Mouse (Mus musculus) small intestine, adult 2 months (tissue): ENCODE measurements around the gene Lima1. TPM values are rescaled to one million over a fixed set of nuclear protein-coding genes. Genes with fewer than 3 reads are reported as not detected.

Experiments
- H3K27ac ChIP-seq: fragments of 200-500 bp; 2 replicates; pipeline ENCODE4 v1.5.1; 2012; ENCODE audit warnings: low read depth, low read length, control low read depth, inconsistent platforms; ENCODE audit not compliant: insufficient read depth
- H3K27me3 ChIP-seq: fragments of 200-500 bp; 2 replicates; pipeline ENCODE4 v1.6.1; 2012; ENCODE audit warnings: mild to moderate bottlenecking, moderate library complexity, low read length, inconsistent platforms; ENCODE audit not compliant: control insufficient read depth, insufficient read depth
- H3K36me3 ChIP-seq: fragments of 200-500 bp; 2 replicates; pipeline ENCODE4 v1.6.1; 2012; ENCODE audit warnings: mild to moderate bottlenecking, low read length, control low read depth, inconsistent platforms; ENCODE audit not compliant: control insufficient read depth, insufficient read depth
- H3K4me1 ChIP-seq: fragments of 200-500 bp; 2 replicates; pipeline ENCODE4 v1.6.1; 2012; ENCODE audit warnings: low read length, inconsistent platforms, mixed read lengths; ENCODE audit not compliant: control insufficient read depth, insufficient read depth, insufficient read length
- H3K4me3 ChIP-seq: fragments of 200-500 bp; 2 replicates; pipeline ENCODE4 v1.5.1; 2012; ENCODE audit warnings: low read depth, mild to moderate bottlenecking, control low read depth, inconsistent platforms, low read length, moderate library complexity
- CTCF ChIP-seq: fragments of 200-500 bp; IDR thresholded peaks from 2 replicates; pipeline ENCODE4 v1.5.1; 2012; ENCODE audit warnings: low read depth, mild to moderate bottlenecking, control low read depth, inconsistent platforms, low read length, moderate library complexity, mixed read lengths; ENCODE audit not compliant: insufficient replicate concordance, insufficient read length; ENCODE audit errors: extremely low read depth
- POLR2A ChIP-seq: fragments of 200-500 bp; IDR thresholded peaks from 2 replicates; pipeline ENCODE4 v1.6.1; 2012; ENCODE audit warnings: low read depth, mild to moderate bottlenecking, control low read depth, inconsistent platforms, low read length, moderate library complexity
- WGBS: fragments of 180-500 bp; shearing (Covaris S2); methylation state at CpG from one replicate; pipeline ENCODE4 v1.1.7; 2018; 5-methylcytosine and 5-hydroxymethylcytosine counted together
- polyA plus RNA-seq: library from polyadenylated mRNA; depleted of rRNA; stranded (reverse); fragments of >200 nt; gene quantifications from 2 replicates; pipeline ENCODE4 v1.2.3, GENCODE M21; 2012

The Lima1 gene
- polyA plus RNA-seq, 1 experiment = 47.7 TPM

GRCm38 (mm10) chr15:99847937-99848336 lies 27.3 kb downstream of the Lima1 start:
- H3K4me3 ChIP-seq = no peak overlapping the region
- TF ChIP-seq CTCF = no peak
- no peak for TF ChIP-seq POLR2A
- WGBS = 47% methylated on average over 8 of the region's 8 CpGs
- peaks cover 29% of the 10 kb centered on the region for H3K36me3 ChIP-seq
- H3K27ac ChIP-seq = no peak overlapping the region
- H3K4me1 ChIP-seq = peaks cover 14% of the 10 kb centered on the region; the same call in 1 of the 2 replicates
- H3K27me3 ChIP-seq = no peaks in the 10 kb centered on the region

GRCm38 (mm10) chr15:99847207-99847881 lies 27.9 kb downstream of the Lima1 start:
- Histone ChIP-seq H3K27me3 (no peaks in the 10 kb centered on the region), H3K4me3 (no peak overlapping the region), H3K36me3 (peaks cover 34% of the 10 kb centered on the region), H3K4me1 (peaks cover 14% of the 10 kb centered on the region; the same call in 1 of the 2 replicates), H3K27ac (peak overlapping the region; percentile 27)
- TF ChIP-seq CTCF (no peak), POLR2A (no peak)
- WGBS = 31% methylated on average over 13 of the region's 13 CpGs

GRCm38 (mm10) chr15:99846633-99847032 lies 28.6 kb downstream of the Lima1 start:
- Histone ChIP-seq H3K27me3 (no peaks in the 10 kb centered on the region), H3K27ac (peak overlapping the region; percentile 27; the same call in 1 of the 2 replicates), H3K4me3 (no peak overlapping the region), H3K36me3 (peaks cover 35% of the 10 kb centered on the region), H3K4me1 (peaks cover 14% of the 10 kb centered on the region; the same call in 1 of the 2 replicates)
- WGBS = 13% methylated on average over 6 of the region's 6 CpGs
- TF ChIP-seq CTCF = no peak

GRCm38 (mm10) chr15:99843856-99844255 lies 31.4 kb downstream of the Lima1 start:
- WGBS = 70% methylated on average over 3 of the region's 3 CpGs
- Histone ChIP-seq H3K36me3 (peaks cover 47% of the 10 kb centered on the region), H3K4me1 (peaks cover 19% of the 10 kb centered on the region; the same call in 1 of the 2 replicates), H3K27ac (no peak overlapping the region), H3K27me3 (no peaks in the 10 kb centered on the region), H3K4me3 (no peak overlapping the region)
- TF ChIP-seq CTCF = no peak
- no peak for TF ChIP-seq POLR2A

- WGBS = 16% methylated on average over 2 of the region's 2 CpGs
- TF ChIP-seq POLR2A (no peak), CTCF (peak; percentile 16; the same call in 1 of the 2 replicates)
- H3K27me3 ChIP-seq = no peaks in the 10 kb centered on the region
- peaks cover 60% of the 10 kb centered on the region for H3K36me3 ChIP-seq
- H3K27ac ChIP-seq = no peak overlapping the region
- H3K4me1 ChIP-seq = peaks cover 10% of the 10 kb centered on the region; the same call in 1 of the 2 replicates
- no peak overlapping the region for H3K4me3 ChIP-seq
Measured at GRCm38 (mm10) chr15:99839910-99840309, 35.3 kb downstream of the Lima1 start.

- Histone ChIP-seq H3K36me3 (peaks cover 60% of the 10 kb centered on the region), H3K27ac (no peak overlapping the region), H3K27me3 (no peaks in the 10 kb centered on the region), H3K4me1 (peaks cover 14% of the 10 kb centered on the region; the same call in 1 of the 2 replicates), H3K4me3 (no peak overlapping the region)
- TF ChIP-seq CTCF = no peak
- TF ChIP-seq POLR2A = no peak
- WGBS = 82% methylated on average over 13 of the region's 13 CpGs
Measured at GRCm38 (mm10) chr15:99839165-99839840, 36.0 kb downstream of the Lima1 start.

GRCm38 (mm10) chr15:99837561-99837960 lies 37.7 kb downstream of the Lima1 start:
- Histone ChIP-seq H3K36me3 (peaks cover 56% of the 10 kb centered on the region), H3K27me3 (no peaks in the 10 kb centered on the region), H3K4me3 (no peak overlapping the region), H3K27ac (no peak overlapping the region), H3K4me1 (peaks cover 26% of the 10 kb centered on the region; the same call in 1 of the 2 replicates)
- TF ChIP-seq POLR2A = no peak
- TF ChIP-seq CTCF = no peak
- WGBS = 76% methylated on average over 7 of the region's 7 CpGs
